Mouse (Mus musculus): ENCODE data around the gene Zic2. TPM values are rescaled to one million over a fixed set of nuclear protein-coding genes. Genes with fewer than 3 reads are reported as not detected.
"Not testable (repeated sequence)": the region's sequence is repeated elsewhere in the genome, so short reads cannot be mapped to it uniquely, and the experiment has no call there.

Zic2 gene
- total RNA-seq (2021): 10 to 100 TPM; 16.1 to 18.7 TPM
- long read RNA-seq: 0 reads

DNA sequence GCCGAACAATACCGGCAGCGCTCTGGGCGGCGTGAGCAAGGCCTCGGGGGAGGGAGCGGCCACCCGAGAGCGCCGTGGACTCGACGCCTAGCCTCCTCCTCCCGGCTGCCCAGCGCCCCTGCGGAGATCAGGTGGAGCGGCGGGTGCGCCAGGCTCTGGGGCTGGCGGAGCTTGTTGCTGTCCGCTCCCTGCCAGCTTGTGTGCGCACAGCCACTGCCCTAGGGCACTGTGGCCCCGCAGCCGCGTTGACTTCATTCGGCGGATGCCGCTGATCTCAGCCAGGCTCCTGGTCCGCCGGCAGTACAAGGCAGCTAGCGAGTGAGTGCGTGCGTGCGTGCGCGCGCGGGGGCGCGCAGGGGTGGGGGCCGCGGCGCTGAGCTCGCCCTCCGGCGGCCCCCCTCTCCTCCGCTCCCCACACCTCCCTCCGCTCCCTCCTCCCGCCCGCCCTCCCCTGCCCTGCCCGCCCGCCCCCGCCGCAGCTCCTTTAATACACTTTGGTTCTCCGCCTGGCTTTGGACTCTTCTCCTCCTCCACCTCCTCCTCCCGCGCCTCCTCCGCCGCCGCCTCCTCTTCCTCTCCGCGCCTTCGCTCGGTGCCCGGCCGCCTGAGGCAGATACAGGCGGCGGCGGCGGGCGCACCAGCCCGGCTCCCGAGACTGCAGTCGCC, at the start of gene Zic2:
Gene Zic2, plus strand, starts transcription at position 545 of the 666 bp plus-strand sequence.
- peak in 1 of 2 experiments; percentile 36 for DNase-seq (ENCODE audit: low spot score in 2 of 2)

DNA sequence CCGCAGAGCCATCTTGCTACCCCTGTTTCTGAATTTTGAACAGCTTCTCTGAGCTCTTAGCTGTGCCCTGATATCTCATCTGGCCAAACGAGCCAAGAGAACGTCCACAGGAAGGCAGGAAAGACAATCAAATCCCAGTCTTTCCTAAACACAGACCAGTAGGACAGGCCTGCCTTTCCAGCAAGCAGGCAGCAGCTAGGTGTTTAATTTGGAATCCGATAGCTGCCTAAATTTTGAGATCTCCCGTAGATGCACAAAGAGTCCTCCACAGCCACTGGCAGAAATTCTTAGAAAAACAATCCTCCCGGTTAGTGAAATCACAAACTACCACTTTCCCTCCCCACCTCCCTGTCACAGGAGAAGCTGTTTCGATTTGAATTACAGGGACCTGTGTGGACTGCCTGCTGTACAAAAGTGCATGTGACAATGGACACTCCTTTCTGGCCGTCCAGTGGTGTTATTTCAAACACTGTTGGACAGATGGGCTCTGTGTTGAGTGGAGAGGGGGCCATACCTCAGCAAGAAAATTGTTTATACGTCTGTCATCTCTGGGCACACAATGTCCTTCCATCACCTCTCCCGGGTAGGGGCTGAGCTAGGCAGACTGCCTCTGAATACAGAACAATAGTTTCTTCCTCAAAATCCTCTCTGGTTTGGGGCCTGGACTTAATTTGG, 48.6 kb upstream of the Zic2 start:
- no peak for DNase-seq (ENCODE audit: low spot score in 2 of 2)

DNA sequence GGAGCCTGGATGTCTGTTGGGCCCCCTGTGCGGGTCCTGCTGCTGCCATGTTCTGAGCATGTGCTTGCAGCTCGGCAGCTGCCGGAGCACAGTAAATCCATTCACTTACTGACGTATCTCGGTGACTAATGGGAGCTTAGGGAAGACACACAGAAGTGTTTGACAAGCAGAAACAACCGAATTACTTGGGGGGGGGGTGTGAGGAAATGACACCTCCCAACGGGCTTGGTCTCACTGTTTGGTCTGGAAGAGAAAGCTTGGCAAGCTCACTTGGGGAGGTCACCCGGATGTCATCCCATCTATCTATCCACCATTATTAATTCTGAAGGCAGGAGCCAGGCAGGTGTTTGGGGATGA, 48.1 kb upstream of the Zic2 start:
- no peak for DNase-seq (ENCODE audit: low spot score in 2 of 2)

DNA sequence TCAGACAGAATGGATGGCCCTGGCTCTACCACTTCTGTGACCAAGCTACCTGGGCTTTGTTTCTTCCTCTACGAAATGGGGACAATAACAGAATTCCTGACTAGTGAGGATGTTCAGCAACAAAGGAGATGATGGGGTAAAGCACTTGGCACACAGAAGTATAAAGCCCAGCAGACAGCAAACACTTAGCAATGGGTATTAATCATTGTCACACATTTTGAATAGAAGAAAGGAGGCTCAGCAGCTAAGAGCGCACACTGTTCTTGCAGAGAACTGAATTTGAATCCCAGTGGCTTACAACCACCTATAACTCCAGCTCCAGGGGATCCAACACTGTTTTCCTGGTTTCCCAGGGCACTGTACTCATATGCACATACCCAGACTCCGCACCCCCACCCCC, 47.6 kb upstream of the Zic2 start:
- DNase-seq (ENCODE audit: low spot score in 2 of 2): no peak

DNA sequence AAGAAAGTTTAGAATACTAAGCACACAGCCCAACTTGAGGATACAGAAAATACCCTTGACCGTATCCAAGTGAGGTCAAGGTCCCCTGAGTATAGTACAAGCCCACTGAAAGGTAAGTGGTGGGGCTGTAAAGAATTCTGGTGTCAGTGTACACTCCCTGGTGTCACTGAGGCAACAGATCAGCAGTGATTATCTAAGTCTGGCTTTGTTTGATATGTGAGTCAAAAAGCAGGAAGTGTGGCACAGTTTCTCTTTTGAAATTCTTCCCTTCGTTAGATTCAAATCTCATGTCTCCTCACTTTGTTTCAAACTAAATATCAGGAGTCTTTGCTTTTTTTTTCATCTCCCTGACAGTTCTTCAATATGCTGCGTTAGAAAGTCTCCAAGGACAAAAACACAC, 42.7 kb upstream of the Zic2 start:
- no peak for DNase-seq (ENCODE audit: low spot score in 2 of 2)

DNA sequence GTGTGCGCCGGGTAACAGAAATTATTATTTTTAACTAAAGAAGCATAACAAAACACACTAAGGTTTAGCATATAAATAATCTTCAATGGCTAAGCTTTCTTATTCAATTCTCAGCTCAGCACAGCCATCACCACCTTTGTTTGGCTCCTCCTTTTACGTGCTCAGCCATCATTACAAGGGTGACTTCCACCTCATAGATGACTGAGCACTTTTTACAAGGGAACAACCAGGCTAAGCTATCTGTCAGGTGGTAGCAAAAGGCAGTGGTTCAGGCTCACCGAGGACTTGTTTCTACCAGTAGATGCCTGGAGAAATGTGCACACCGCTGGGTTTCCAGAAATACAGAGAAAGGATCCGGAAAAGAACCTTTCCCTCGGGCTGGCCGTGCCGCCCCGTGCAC, 41.2 kb upstream of the Zic2 start:
- no peak for DNase-seq (ENCODE audit: low spot score in 2 of 2)

DNA sequence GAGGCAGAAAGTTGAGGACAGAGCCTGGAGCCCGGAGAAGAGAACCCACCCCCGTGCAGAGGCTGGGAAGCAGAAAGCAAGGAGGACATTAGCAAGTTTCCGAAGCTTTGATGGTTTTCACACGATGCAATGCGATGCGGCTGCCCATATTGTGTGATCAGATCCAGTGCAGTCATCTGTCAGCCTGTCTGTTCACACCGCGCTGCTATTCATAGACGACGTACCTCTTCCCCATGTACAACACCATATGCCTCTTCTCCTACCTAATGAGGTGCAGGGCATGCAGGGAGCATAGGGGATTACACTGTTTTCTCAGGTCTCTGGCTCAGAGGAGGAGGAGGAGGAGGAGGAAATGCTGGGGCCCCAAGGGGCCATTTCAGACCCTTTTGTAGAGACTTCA, 38.4 kb upstream of the Zic2 start:
- peak in 1 of 2 experiments; percentile 5 for DNase-seq (ENCODE audit: low spot score in 2 of 2)

DNA sequence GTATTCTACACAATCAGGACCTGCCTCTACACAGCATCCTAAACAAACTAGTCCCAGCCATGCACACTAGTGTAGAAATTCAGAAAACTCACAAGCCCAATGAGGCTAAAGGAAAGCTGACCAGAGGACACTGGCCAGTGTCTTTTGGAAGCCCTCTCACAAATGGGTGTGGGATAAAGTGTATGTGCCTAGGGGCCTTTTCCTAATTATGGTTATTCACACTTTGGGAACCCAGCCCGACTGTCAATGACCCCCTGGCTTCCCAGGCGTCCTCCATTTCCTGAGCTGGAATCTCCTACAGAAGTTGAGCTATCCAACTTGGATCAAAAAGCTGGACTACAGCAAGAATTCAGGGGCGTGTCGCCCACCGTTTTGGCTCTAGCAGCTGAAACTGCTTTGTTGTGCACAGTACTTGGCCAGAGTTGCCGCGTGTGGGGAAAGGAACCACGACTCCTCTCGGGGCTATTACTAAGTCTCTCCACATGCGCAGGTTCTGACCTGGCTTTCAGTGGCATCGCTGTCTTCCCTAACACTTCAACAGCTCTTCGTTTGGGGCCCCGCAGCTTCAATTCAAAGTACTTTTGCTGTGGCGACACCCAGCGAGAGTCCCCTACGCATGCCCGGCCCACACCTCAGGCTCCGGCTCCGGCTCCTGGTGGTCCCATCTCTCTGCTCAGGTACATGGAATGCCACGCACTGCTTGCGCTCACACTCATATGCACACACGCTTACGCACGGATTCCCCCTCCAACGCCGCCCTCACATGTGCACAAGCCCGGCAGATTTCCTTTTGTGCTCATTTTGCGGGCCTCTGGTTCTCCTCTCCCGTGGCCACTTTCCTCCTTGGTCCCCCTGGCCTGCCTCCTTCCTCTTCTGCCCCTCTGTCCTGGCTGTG, 25.4 kb upstream of the Zic2 start:
- DNase-seq (ENCODE audit: low spot score in 2 of 2): peak in 1 of 2 experiments; percentile 7

DNA sequence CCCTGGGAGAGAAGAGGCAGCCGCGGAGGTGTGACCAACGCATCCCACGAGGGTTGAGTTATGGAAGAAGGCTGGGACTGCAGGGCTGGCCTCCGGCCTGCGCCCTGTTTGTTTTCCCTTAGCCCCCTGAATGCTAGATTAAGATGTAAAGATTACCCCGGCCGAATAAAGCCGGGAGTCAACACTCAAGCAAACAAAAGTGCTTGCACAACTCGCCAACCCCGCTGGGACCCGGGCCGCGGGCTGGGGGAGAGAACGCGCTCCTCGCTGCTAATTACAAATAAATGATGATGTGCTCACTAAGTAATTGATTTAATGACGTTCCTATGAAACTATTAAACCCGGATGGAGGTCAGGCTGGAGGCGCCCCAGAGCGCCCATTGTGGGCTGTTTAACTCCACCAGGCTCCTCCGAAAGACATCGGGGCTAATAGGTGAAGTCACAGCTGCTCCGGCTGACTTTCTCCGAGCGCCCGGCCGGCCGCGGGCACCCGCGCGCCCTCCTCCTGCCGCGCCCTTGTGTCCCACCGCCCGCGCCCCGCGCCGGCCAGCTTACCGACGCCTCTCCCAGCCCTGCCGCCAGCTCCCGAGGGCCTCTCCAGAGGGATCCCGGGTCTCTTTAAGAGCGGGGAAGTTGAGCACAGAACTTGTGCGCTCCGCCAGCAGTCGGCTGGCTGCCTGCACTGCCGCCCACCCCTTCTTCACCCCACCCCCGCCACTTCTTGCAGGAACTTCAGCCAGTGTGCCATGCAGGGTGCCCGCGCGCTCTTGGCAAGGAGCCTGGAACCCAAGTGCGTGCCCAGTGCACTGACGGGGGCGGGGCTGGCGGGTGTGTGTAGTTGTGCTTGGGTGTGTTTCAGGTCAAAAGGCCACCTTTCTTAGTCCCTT, 24.5 kb upstream of the Zic2 start, which contains the start of gene Gm5089:
Gene Gm5089, minus strand, starts transcription at position 620 of the 887 bp plus-strand sequence.
- peak in 1 of 2 experiments; percentile 54 for DNase-seq (ENCODE audit: low spot score in 2 of 2)

DNA sequence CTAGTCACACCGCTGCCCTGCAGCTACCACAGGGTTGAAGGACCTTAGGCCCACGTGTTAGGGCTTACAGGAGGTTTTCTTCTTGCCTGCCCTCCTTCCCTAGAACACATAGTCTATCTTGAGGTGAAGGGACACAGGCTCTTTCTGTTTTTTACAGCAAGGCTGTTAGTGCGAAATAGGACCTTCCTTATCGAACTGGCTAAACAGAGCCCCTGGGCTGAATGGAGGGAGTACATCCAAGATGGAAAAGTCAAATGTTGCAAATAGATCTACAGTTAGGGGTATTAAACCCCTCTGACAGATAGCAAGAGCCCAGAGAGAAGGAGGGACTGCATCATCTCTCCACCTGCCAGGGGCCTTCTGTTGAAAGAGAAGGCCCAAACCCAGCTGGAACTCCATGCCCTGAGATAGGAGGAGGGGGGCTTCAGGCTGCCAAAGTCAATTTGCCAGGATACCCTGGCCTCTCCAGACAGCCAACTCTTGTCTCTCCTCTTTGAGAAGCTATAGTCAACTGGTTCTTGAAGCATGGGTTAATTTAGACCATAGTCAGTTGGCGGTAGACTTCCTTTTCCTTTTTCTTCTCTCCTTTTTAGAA, 23.6 kb upstream of the Zic2 start:
- no peak for DNase-seq (ENCODE audit: low spot score in 2 of 2)

DNA sequence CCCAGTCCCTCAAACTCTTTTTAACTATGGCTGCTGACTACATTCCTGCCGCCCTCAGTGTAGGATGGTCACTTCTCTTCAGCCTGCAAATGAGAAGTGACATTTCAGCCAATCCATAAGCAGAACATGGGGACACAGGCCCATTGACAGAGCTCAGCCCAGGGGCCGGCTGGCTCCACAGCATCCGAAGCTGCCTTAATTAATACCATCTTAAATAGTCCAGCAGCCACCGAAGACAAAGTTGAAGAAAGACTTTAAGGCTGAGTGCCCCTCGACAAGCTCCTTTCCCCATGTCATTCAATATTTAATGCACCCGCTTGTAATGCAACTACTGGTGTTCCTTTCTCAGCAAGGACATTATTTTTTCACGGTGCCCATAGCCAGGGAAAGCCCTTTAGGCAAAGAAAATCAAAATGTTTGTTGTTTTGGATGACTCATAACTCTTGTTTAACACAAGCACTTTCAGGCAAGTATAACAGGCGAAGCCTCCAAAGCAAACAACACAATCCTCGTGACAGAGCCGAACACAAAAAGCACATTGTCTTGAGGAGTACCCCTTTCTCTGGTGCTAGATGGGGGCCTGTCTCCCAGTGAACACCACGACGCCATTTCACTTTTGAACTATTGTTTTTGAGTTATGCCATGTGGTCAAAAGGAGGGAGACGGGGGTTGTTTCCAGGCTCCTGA, 22.4 kb upstream of the Zic2 start:
- peak in 1 of 2 experiments; percentile 5 for DNase-seq (ENCODE audit: low spot score in 2 of 2)

DNA sequence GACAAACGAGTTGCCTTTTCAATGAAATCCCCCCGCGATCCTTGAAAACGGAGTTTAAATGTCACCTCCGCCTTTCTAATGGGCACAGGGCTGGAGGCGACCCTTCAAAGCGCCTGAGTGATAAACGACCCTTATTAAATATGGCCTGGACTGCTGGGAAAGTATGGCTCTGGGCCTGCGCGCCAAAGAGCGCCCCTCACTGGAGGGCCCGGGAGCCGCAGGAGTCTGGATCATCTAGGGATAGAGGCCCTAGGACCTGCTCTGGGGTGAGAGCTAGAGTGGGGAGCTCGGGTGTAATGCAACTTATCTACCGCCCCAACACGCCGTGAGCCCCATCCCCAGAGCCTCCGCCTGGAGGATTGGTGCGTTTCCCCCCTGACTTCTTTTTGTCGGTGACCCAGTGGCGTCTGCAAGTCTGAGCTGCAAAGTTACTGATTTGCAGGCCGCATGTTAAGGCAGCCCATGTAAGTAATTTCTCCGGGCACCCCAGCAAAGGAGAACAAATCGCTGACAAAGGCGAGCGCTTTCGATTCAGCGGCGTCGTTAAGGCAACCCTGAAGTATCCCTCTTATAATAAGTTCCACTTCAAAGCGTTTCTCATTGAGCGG, 21.7 kb upstream of the Zic2 start:
- peak in 1 of 2 experiments; percentile 58 for DNase-seq (ENCODE audit: low spot score in 2 of 2)

DNA sequence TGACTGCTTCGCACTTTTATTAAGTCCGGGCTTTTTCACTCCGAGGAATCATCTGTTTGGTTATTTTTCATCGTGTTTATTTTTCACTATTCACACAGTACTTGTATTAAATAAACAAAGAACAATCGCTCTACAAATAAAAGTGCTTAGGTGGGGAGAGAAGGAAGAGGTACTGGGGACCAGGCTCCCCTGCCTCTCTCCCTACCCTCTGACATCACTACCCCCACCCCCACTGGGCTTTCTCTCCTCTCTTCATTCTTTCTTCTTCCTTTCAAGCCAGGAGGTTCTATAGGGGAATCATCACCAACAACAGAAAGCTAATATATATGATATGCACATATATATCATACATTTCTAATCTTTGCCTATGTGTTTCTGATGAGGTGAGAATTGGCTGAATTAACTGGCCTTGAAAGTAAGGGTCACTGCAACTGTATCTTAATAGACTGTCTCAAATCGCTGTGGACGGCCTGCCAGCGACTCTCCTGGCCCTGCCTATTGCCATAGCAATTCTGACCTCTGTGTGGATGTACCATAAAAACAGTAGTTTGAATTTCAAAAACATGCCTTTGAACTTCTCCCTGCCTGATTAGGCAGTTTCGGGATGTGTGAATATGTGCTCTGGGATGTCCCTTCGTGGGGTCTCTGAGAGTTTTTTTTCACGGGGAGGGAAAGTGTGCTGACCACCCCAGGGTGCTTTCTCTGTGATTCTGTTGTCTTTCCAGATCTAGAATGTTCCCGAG, 21.1 kb upstream of the Zic2 start:
- DNase-seq (ENCODE audit: low spot score in 2 of 2): no peak

DNA sequence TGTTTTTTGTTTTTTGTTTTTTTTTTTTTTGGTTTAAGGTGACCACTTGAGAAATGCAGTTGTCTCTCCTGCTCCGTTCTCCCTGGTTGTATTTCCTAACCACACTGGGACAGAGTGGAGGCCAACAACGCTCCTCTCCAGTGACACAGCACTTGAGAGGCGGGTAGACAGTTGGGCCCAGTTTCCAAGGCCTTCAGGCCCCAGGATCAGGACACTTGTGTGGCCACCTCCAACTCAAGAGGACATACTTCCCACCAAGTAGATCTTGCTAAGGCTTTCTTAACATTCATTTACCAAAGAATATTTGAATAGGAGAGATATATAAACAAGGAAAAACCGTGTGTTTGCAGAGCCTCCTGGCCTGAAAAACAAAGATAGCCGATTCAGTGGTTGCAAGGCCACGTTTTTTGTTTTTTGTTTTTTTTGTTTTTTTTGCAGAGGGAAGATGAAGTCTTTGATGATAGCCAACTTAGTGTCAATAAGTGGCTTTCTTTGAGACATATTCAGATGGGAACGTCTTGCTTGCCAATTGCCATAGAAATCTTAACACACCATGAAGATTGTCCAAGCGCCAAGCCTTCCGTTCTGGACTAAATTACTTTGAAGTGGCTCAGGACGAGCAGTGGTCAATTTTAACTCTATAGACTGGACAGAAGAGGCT, 20.2 kb upstream of the Zic2 start:
- peak in 1 of 2 experiments; percentile 32 for DNase-seq (ENCODE audit: low spot score in 2 of 2)

DNA sequence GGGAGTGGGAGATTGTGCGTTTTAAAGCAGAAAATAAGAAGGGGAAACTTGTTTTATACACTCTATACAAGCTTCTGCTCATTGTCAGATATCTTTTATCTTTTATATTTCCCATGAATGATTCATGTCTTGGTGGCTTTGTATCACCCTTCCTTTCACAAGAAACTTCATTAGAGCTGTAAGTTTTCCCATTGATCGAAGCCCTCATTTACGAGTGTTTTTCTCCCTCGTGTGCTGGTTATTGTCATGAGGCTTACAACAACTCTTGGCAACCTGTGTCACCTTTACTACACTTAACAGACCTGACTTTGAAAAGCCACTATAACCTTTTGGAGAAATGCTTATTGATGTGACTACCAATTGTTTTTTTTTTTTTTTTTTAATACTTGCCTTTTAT, 19.7 kb upstream of the Zic2 start:
- DNase-seq (ENCODE audit: low spot score in 2 of 2): no peak

DNA sequence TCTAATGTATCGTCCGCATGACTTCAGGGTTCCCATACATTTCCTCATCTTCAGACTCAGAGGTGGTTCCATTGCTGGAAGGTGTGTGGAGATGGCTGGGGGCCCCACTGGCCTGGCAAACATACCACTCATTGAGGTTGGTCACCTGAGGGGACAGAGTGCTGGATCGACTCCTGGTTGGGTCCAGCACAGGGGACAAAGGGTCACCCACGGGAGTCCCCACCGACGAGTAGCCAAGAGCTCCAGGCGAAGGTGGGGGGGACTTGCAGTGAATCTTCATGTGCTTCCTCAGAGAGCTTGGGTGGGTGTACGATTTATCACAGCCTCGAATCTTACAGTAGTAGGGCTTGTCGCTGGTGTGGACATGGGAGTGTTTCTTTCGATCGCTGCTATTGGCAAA, 15.9 kb upstream of the Zic2 start:
- not testable (repeated sequence) for DNase-seq (ENCODE audit: low spot score in 2 of 2)

DNA sequence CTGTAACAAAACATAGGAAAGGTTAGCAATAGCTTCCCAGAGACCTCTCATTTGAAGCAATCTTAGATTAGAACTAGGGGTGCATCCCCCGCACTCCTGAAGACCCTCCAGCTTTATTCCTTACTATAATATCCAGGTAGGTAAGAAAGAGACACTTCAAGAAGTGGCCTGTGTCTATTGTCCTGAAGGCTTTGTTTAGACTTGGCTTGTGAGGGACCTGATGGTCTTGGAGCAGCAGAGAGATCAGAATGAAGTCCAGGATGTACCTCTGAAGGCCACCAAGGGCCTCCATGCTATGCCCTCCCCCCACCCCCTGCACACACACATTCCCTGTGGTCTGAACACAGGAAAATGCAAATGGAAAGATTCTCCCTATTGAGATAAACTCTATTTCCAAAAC, 15.5 kb upstream of the Zic2 start:
- no peak for DNase-seq (ENCODE audit: low spot score in 2 of 2)

DNA sequence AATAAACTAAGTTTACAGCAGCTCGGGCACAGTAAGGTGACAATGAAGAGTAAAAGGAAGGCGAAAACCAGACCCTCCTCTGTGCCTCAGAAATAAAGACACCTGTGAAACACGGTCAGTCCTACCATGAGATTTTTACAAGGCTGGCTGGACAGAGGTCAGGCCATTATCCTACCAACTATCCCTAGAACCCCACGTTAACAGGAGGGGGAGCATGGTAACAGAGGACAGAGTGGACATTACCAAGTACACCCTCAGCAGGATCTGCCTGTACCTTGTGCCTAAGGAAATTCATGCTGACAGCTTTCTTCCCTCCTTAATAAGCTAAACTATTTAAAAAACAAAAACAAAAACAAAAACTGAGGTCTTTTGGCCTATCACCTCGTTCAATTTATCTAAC, 15.0 kb upstream of the Zic2 start:
- DNase-seq (ENCODE audit: low spot score in 2 of 2): no peak

Measured in layer of hippocampus, adult 18-20 months (tissue).